Mouse (Mus musculus): ENCODE results near the gene Vac14. TPM values are rescaled to one million over a fixed set of nuclear protein-coding genes. Genes with fewer than 3 reads are reported as not detected.

Gene Vac14
- polyA plus RNA-seq (2017; shearing (Covaris generic)): 15.7 TPM

DNA sequence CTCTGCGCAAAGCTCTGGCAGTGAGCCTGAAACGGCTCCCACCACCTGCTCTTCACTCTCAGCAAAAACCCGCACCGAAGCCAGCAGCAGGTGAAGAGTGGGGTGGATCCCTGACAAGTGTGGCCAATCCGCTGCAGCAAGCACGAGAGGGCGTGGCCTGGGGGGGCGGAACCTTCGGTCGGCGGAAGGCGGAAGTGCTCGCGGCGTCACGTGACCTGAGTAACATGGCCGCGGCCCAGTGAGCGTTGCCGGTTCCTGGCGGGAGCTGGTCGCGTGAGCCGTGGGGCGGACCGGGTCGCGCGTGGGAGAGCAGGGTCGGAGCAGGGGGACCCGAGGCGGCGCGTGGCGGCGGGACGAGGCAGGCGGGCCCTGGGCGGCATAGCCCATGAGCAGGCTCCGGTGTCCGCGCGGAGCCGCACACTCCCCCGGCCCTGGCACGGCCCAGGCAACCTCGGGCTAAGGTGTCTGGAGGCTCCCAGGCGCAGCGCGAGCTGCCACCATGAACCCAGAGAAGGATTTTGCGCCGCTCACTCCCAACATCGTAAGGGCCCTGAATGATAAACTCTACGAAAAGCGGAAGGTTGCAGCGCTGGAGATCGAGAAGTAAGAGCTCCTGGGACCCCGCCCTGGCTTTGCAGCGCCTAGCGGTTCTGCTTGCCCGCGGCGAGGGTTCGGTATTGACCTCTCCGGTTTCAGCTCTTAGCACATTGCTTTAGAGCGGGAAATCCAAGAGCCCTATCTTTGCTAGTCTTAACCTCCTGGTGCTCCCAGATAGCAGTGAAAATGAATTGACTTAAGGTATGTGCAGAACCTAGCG lies at the start of gene Vac14:
Vac14 (plus strand) TSS at position 195 of the 817 bp plus-strand sequence.

DNA sequence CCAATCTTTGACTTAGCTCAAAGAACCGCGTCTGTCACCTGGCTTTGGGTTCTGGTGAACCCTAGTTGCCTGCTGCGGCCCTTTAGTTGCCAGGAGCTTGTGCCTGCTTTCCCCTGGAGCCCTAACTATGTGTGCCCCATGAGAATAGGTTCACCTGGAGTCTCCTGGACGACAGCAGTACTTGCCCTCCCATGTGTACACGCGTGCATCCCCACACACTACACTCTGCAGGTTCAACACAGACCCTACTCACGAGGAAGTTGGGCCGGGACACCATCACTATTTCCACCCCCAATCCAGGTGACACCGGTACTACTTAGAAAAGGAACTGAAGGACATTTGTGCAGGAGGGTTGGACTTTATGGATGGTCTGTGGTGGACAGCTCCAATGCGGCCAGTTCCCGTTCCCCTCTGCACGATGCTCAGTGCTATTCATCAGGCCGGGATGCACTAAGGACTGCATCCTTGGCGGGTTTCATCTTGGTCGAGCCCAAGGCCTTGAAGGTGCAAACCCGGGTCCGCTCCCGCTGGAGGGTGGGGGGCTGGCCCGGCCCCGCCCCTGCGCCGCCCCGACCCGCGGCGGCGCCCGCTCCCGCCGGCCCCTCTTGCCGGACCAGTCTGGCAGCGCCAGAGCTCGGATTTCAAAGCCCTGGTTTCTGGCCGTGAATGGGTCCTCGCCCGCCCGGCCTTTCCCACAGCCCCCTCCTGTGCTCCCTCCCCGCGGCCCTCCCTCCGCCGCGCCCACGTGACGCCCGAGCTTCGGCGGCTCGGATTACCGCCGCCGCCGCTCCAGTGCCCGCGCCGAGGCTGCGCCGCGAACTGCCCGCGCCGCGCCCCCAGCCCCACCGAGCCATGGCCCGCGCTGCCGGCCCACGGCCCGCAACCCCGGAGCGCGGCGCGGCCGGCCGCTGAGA lies 102.6 kb downstream of the Vac14 start, which contains the start of gene Mtss1l:
Mtss1l (plus strand) TSS at position 792 of the 914 bp plus-strand sequence.

Other genes starting within 250 kb of the Vac14 start
- gene Mtss1l, start 102.9 kb downstream of the Vac14 start, polyA plus RNA-seq (2017; shearing (Covaris generic)): not detected
- gene Il34, start 187.3 kb downstream of the Vac14 start, polyA plus RNA-seq (2017; shearing (Covaris generic)): not detected
- 88.0 TPM for gene Cog4, start 228.0 kb downstream of the Vac14 start, polyA plus RNA-seq (2017; shearing (Covaris generic))
- gene Sf3b3, start 228.2 kb downstream of the Vac14 start, polyA plus RNA-seq (2017; shearing (Covaris generic)): 236 TPM